Mouse (Mus musculus) megakaryocyte, embryonic 14.5 days (primary cell): ENCODE data around the gene Ern2.

Experiments used
- FLI1 ChIP-seq: IDR thresholded peaks from 2 replicates; pipeline ENCODE4 v1.6.1; 2012; ENCODE audit warnings: low read length, inconsistent platforms, mixed read lengths
- GATA1 ChIP-seq: IDR thresholded peaks from 3 replicates; pipeline ENCODE4 v1.6.1; 2012; ENCODE audit warnings: mixed read lengths, low read length, inconsistent platforms, borderline replicate concordance

- no peak for TF ChIP-seq GATA1
- no peak for TF ChIP-seq FLI1
Observed at GRCm38 (mm10) chr7:122126946-122127345, 59.1 kb downstream of the Ern2 start.
